Mouse (Mus musculus) embryonic facial prominence, embryonic 15.5 days (tissue): ENCODE data around the gene B3gntl1. TPM values are rescaled to one million over a fixed set of nuclear protein-coding genes. Genes with fewer than 3 reads are reported as not detected.

ENCODE experiments used
- ATAC-seq: fragments of 200-750 bp; cut with Nextera tagmentation; 2 replicates; pipeline ENCODE4 v1.8.0; 2017; ENCODE audit warnings: low read depth, moderate TSS enrichment; ENCODE audit not compliant: insufficient number of reproducible peaks, low FRiP score, low TSS enrichment
- H3K27ac ChIP-seq: fragments of 300-500 bp; sonication (generic); replicated peaks from 2 replicates; pipeline ENCODE4 v1.5.1; 2015; ENCODE audit warnings: mild to moderate bottlenecking, inconsistent platforms
- H3K27me3 ChIP-seq: fragments of 300-500 bp; sonication (generic); 2 replicates; pipeline ENCODE4 v1.6.1; 2015; ENCODE audit warnings: inconsistent platforms
- H3K36me3 ChIP-seq: fragments of 300-500 bp; sonication (generic); 2 replicates; pipeline ENCODE4 v1.6.1; 2015; ENCODE audit warnings: mild to moderate bottlenecking, inconsistent platforms
- H3K4me1 ChIP-seq: fragments of 300-500 bp; sonication (generic); 2 replicates; pipeline ENCODE4 v1.6.1; 2015; ENCODE audit warnings: inconsistent platforms
- H3K4me2 ChIP-seq: fragments of 300-500 bp; sonication (generic); replicated peaks from 2 replicates; pipeline ENCODE4 v1.6.1; 2015; ENCODE audit warnings: mild to moderate bottlenecking, inconsistent platforms
- H3K4me3 ChIP-seq: fragments of 300-500 bp; sonication (generic); replicated peaks from 2 replicates; pipeline ENCODE4 v1.5.1; 2015; ENCODE audit warnings: mild to moderate bottlenecking, inconsistent platforms
- H3K9ac ChIP-seq: fragments of 300-500 bp; sonication (generic); 2 replicates; pipeline ENCODE4 v1.6.1; 2015; ENCODE audit warnings: inconsistent platforms
- H3K9me3 ChIP-seq: fragments of 300-500 bp; sonication (generic); replicated peaks from 2 replicates; pipeline ENCODE4 v1.6.1; 2016; ENCODE audit warnings: inconsistent platforms
- WGBS: fragments of 180-500 bp; shearing (Covaris S2); methylation state at CpG from one replicate; pipeline ENCODE4 v1.1.7; 2015; 5-methylcytosine and 5-hydroxymethylcytosine counted together
- polyA plus RNA-seq: library from polyadenylated mRNA; unstranded; fragments of >200 nt; fragmentation: Nextera tagmentation; extraction: Ambion mirVana; gene quantifications from 2 replicates; pipeline ENCODE4 v1.2.1, GENCODE M21; 2015

Gene B3gntl1
- polyA plus RNA-seq, 1 experiment from 2014 or later = 9.8 TPM

GRCm38 (mm10) chr11:121610976-121611375 lies 62.0 kb downstream of the B3gntl1 start:
- H3K4me3 ChIP-seq = no peak overlapping the region
- H3K36me3 ChIP-seq = peaks cover 51% of the 10 kb centered on the region
- H3K4me2 ChIP-seq = no peak overlapping the region
- no peak overlapping the region for H3K27ac ChIP-seq
- H3K9ac ChIP-seq = no peak overlapping the region
- H3K4me1 ChIP-seq = no peaks in the 10 kb centered on the region
- ATAC-seq = no peak
- H3K27me3 ChIP-seq = no peaks in the 10 kb centered on the region
- H3K9me3 ChIP-seq = no peaks in the 10 kb centered on the region

- ATAC-seq = no peak
- H3K27ac ChIP-seq = no peak overlapping the region
- 89% methylated on average over 6 of the region's 6 CpGs for WGBS
- H3K9me3 ChIP-seq = no peaks in the 10 kb centered on the region
- H3K4me3 ChIP-seq = no peak overlapping the region
- peaks cover 63% of the 10 kb centered on the region for H3K36me3 ChIP-seq
- no peaks in the 10 kb centered on the region for H3K27me3 ChIP-seq
- 0 out of 2 replicates have a peak, but pooled peaks cover 9% of the 10 kb centered on the region for H3K4me1 ChIP-seq
- H3K4me2 ChIP-seq = no peak overlapping the region
- H3K9ac ChIP-seq = no peak overlapping the region
These were observed 67.3 kb downstream of the B3gntl1 start for GRCm38 (mm10) chr11:121605604-121606003.

GRCm38 (mm10) chr11:121601422-121601821 lies 71.5 kb downstream of the B3gntl1 start:
- Histone ChIP-seq H3K4me3 (no peak overlapping the region), H3K9ac (no peak overlapping the region), H3K4me2 (no peak overlapping the region), H3K27ac (peak overlapping the region; percentile 72), H3K4me1 (0 out of 2 replicates have a peak, but pooled peaks cover 10% of the 10 kb centered on the region), H3K27me3 (no peaks in the 10 kb centered on the region), H3K36me3 (peaks cover 55% of the 10 kb centered on the region), H3K9me3 (no peaks in the 10 kb centered on the region)
- 38% methylated on average over 3 of the region's 3 CpGs for WGBS
- ATAC-seq = no peak

GRCm38 (mm10) chr11:121597254-121597653 lies 75.7 kb downstream of the B3gntl1 start:
- H3K27me3 ChIP-seq = no peaks in the 10 kb centered on the region
- H3K9me3 ChIP-seq = no peaks in the 10 kb centered on the region
- H3K4me3 ChIP-seq = no peak overlapping the region
- 0 out of 2 replicates have a peak, but pooled peaks cover 10% of the 10 kb centered on the region for H3K4me1 ChIP-seq
- no peak overlapping the region for H3K9ac ChIP-seq
- no peak for ATAC-seq
- 71% methylated on average over 6 of the region's 6 CpGs for WGBS
- H3K36me3 ChIP-seq = peaks cover 43% of the 10 kb centered on the region
- no peak overlapping the region for H3K27ac ChIP-seq
- H3K4me2 ChIP-seq = no peak overlapping the region

- no peaks in the 10 kb centered on the region for H3K4me1 ChIP-seq
- peaks cover 7% of the 10 kb centered on the region for H3K36me3 ChIP-seq
- no peak for ATAC-seq
- no peaks in the 10 kb centered on the region for H3K27me3 ChIP-seq
- H3K9ac ChIP-seq = no peak overlapping the region
- no peaks in the 10 kb centered on the region for H3K9me3 ChIP-seq
- no peak overlapping the region for H3K4me3 ChIP-seq
- H3K4me2 ChIP-seq = no peak overlapping the region
- H3K27ac ChIP-seq = no peak overlapping the region
These were observed 91.1 kb downstream of the B3gntl1 start for GRCm38 (mm10) chr11:121581856-121582255.

Other genes starting within 250 kb of the B3gntl1 start
- 1.7 and 2.1 TPM in 2 replicates for gene Fn3k, start 238.2 kb downstream of the B3gntl1 start, polyA plus RNA-seq
- gene Tbcd, start 221.2 kb downstream of the B3gntl1 start, polyA plus RNA-seq = 42.9 and 46.7 TPM in 2 replicates
- gene Zfp750, start 153.8 kb downstream of the B3gntl1 start, polyA plus RNA-seq = 26.7 and 33.2 TPM in 2 replicates
- gene Metrnl, start 28.4 kb upstream of the B3gntl1 start, polyA plus RNA-seq = 76.3 and 77.3 TPM in 2 replicates
- 0.08 and 0.11 TPM in 2 replicates for gene Ptchd3, start 157.1 kb upstream of the B3gntl1 start, polyA plus RNA-seq